Mouse (Mus musculus) hindbrain, postnatal 0 days (tissue): ENCODE measurements around the gene Olfr211. TPM values are rescaled to one million over a fixed set of nuclear protein-coding genes. Genes with fewer than 3 reads are reported as not detected.

ENCODE experiments used
- ATAC-seq: fragments of 200-750 bp; cut with Nextera tagmentation; 2 replicates; pipeline ENCODE4 v1.8.0; 2017; ENCODE audit warnings: mild to moderate bottlenecking, moderate TSS enrichment, moderate library complexity
- DNase-seq: peaks from one replicate; pipeline ENCODE4 v3.0.0-alpha.2; 2015; ENCODE audit warnings: low spot score
- H3K27ac ChIP-seq: fragments of 300-500 bp; sonication (generic); 2 replicates; pipeline ENCODE4 v1.5.1; 2014; ENCODE audit warnings: mild to moderate bottlenecking
- H3K27me3 ChIP-seq: fragments of 300-500 bp; sonication (generic); 2 replicates; pipeline ENCODE4 v1.6.1; 2014; ENCODE audit warnings: low read length, mixed read lengths; ENCODE audit not compliant: insufficient read depth
- H3K36me3 ChIP-seq: fragments of 300-500 bp; sonication (generic); 2 replicates; pipeline ENCODE4 v1.6.1; 2014; ENCODE audit warnings: low read length, mixed read lengths; ENCODE audit not compliant: insufficient read depth
- H3K4me1 ChIP-seq: fragments of 300-500 bp; sonication (generic); 2 replicates; pipeline ENCODE4 v1.6.1; 2014; ENCODE audit warnings: antibody characterized with exemption, low read length, mixed read lengths; ENCODE audit not compliant: insufficient read depth
- H3K4me2 ChIP-seq: fragments of 300-500 bp; sonication (generic); 2 replicates; pipeline ENCODE4 v1.6.1; 2014; ENCODE audit warnings: low read depth, mild to moderate bottlenecking, low read length, moderate library complexity, mixed read lengths
- H3K4me3 ChIP-seq: fragments of 300-500 bp; sonication (generic); 2 replicates; pipeline ENCODE4 v1.5.1; 2014; ENCODE audit warnings: low read length
- H3K9ac ChIP-seq: fragments of 300-500 bp; sonication (generic); replicated peaks from 2 replicates; pipeline ENCODE4 v1.6.1; 2014; ENCODE audit warnings: mild to moderate bottlenecking, low read length, moderate library complexity, mixed read lengths
- H3K9me3 ChIP-seq: fragments of 300-500 bp; sonication (generic); 2 replicates; pipeline ENCODE4 v1.6.1; 2016; ENCODE audit warnings: low read length, mixed read lengths
- CTCF ChIP-seq: IDR thresholded peaks from 2 replicates; pipeline ENCODE4 v1.5.1; 2016; ENCODE audit warnings: antibody characterized with exemption, control low read depth, low read depth
- WGBS: fragments of 180-500 bp; shearing (Covaris S2); extraction: QIAGEN DNeasy Blood & Tissue Kit; methylation state at CpG from one replicate; pipeline ENCODE4 v1.1.7; 2014; 5-methylcytosine and 5-hydroxymethylcytosine counted together
- polyA plus RNA-seq: library from polyadenylated mRNA; unstranded; fragments of >200 nt; fragmentation: Nextera tagmentation; extraction: Ambion mirVana; gene quantifications from 2 replicates; pipeline ENCODE4 v1.2.1, GENCODE M21; 2015
- total RNA-seq: library from RNA; depleted of rRNA; stranded (reverse); fragments of >200 nt; gene quantifications from 2 replicates; pipeline ENCODE4 v1.2.3, GENCODE M21; 2014; rRNA removed

The Olfr211 gene
- total and polyA plus RNA-seq, 2 experiments from 2014 or later: not detected

- Histone ChIP-seq H3K9ac (no peak overlapping the region), H3K27me3 (no peaks in the 10 kb centered on the region), H3K4me1 (no peaks in the 10 kb centered on the region), H3K4me3 (no peak overlapping the region), H3K9me3 (no peaks in the 10 kb centered on the region), H3K36me3 (no peaks in the 10 kb centered on the region), H3K27ac (no peak overlapping the region), H3K4me2 (no peak overlapping the region)
- DNase-seq (no peak), ATAC-seq (no peak)
- no peak for TF ChIP-seq CTCF
Observed at GRCm38 (mm10) chr6:116514832-116515231, 25.9 kb downstream of the Olfr211 start.

- TF ChIP-seq CTCF: no peak
- WGBS: 71% methylated on average over 1 of the region's 1 CpGs
- ATAC-seq: no peak
Observed at GRCm38 (mm10) chr6:116538156-116538555, 49.3 kb downstream of the Olfr211 start, which contains the start of gene Olfr213. Gene Olfr213 (plus strand): TSS chr6:116538456.

GRCm38 (mm10) chr6:116542500-116542899 is 53.6 kb downstream of the Olfr211 start:
- WGBS: 86% methylated on average over 2 of the region's 2 CpGs
- H3K27ac ChIP-seq: no peak overlapping the region
- H3K9ac ChIP-seq: no peak overlapping the region
- H3K4me1 ChIP-seq: no peaks in the 10 kb centered on the region
- H3K36me3 ChIP-seq: no peaks in the 10 kb centered on the region
- no peak for ATAC-seq
- no peak for TF ChIP-seq CTCF
- DNase-seq: no peak
- no peak overlapping the region for H3K4me2 ChIP-seq
- no peaks in the 10 kb centered on the region for H3K27me3 ChIP-seq
- no peak overlapping the region for H3K4me3 ChIP-seq
- H3K9me3 ChIP-seq: no peaks in the 10 kb centered on the region

More at GRCm38 (mm10) chr6:116538156-116538555, 49.3 kb downstream of the Olfr211 start, which contains the start of gene Olfr213:
- no peak within 1 kb of the TSS for H3K27ac ChIP-seq
- no peaks in the 10 kb centered on the region for H3K9me3 ChIP-seq
- no peak for DNase-seq
- H3K4me3 ChIP-seq: no peak within 1 kb of the TSS
- no peaks in the 10 kb centered on the region for H3K36me3 ChIP-seq
- H3K4me2 ChIP-seq: no peak within 1 kb of the TSS
- no peaks in the 10 kb centered on the region for H3K27me3 ChIP-seq
- H3K4me1 ChIP-seq: no peaks in the 10 kb centered on the region
- no peak within 1 kb of the TSS for H3K9ac ChIP-seq

Other genes with a start within 250 kb of the Olfr211 start
- 2.5 and 3.9 TPM in 2 replicates for gene Zfand4, start 224.9 kb upstream of the Olfr211 start, total RNA-seq
- gene Zfand4, start 224.9 kb upstream of the Olfr211 start, polyA plus RNA-seq: 6.3 and 7.0 TPM in 2 replicates
- gene March8, start 151.1 kb upstream of the Olfr211 start, total RNA-seq: 116 and 118 TPM in 2 replicates
- 38.8 and 40.0 TPM in 2 replicates for gene March8, start 151.1 kb upstream of the Olfr211 start, polyA plus RNA-seq
- 1.7 and 8.1 TPM in 2 replicates for gene Alox5, start 27.9 kb upstream of the Olfr211 start, total RNA-seq
- 0.73 and 0.75 TPM in 2 replicates for gene Alox5, start 27.9 kb upstream of the Olfr211 start, polyA plus RNA-seq
- gene Olfr212, start 17.4 kb downstream of the Olfr211 start, total RNA-seq: 0.29 TPM in 1 of 2 replicates, not detected in the other
- 0.06 TPM in 1 of 2 replicates, not detected in the other for gene Olfr212, start 17.4 kb downstream of the Olfr211 start, polyA plus RNA-seq
- gene Olfr213, start 49.4 kb downstream of the Olfr211 start, total RNA-seq: not detected in 2 replicates
- not detected in 2 replicates for gene Olfr213, start 49.4 kb downstream of the Olfr211 start, polyA plus RNA-seq
- gene Gm5580, start 62.0 kb downstream of the Olfr211 start, total RNA-seq: not detected in 2 replicates
- 0.26 and 0.36 TPM in 2 replicates for gene Gm5580, start 62.0 kb downstream of the Olfr211 start, polyA plus RNA-seq
- gene Olfr214, start 65.1 kb downstream of the Olfr211 start, total RNA-seq: not detected in 2 replicates
- gene Olfr214, start 65.1 kb downstream of the Olfr211 start, polyA plus RNA-seq: not detected in 2 replicates
- not detected in 2 replicates for gene Olfr215, start 95.1 kb downstream of the Olfr211 start, total RNA-seq
- gene Olfr215, start 95.1 kb downstream of the Olfr211 start, polyA plus RNA-seq: not detected in 2 replicates
- 50.8 and 52.0 TPM in 2 replicates for gene Zfp422, start 139.9 kb downstream of the Olfr211 start, total RNA-seq
- 97.1 and 101 TPM in 2 replicates for gene Zfp422, start 139.9 kb downstream of the Olfr211 start, polyA plus RNA-seq
- 6.8 and 27.5 TPM in 2 replicates for gene Depp1, start 161.5 kb downstream of the Olfr211 start, total RNA-seq
- 4.2 and 4.8 TPM in 2 replicates for gene Depp1, start 161.5 kb downstream of the Olfr211 start, polyA plus RNA-seq
- gene Rassf4, start 184.9 kb downstream of the Olfr211 start, total RNA-seq: 18.2 and 37.1 TPM in 2 replicates
- gene Rassf4, start 184.9 kb downstream of the Olfr211 start, polyA plus RNA-seq: 29.4 and 32.1 TPM in 2 replicates
- 2.0 and 2.6 TPM in 2 replicates for gene Tmem72, start 227.8 kb downstream of the Olfr211 start, total RNA-seq
- 3.8 and 4.6 TPM in 2 replicates for gene Tmem72, start 227.8 kb downstream of the Olfr211 start, polyA plus RNA-seq